Mouse (Mus musculus) stomach, embryonic 16.5 days (tissue): ENCODE measurements at regions not wholly inside any gene's neighbourhood (a gene's known extent, or its start where the extent isn't known, plus 50 kb on each side); places are given as distances from the start of the nearest gene placed in this dataset.

ENCODE experiments used
- ATAC-seq: fragments of 200-750 bp; cut with Nextera tagmentation; 2 replicates; pipeline ENCODE4 v1.8.0; 2017; ENCODE audit warnings: moderate number of reproducible peaks, moderate TSS enrichment; ENCODE audit not compliant: insufficient read depth, low FRiP score
- H3K27ac ChIP-seq: fragments of 300-500 bp; sonication (generic); 2 replicates; pipeline ENCODE4 v1.5.1; 2014; ENCODE audit warnings: low read length
- H3K27me3 ChIP-seq: fragments of 300-500 bp; sonication (generic); 2 replicates; pipeline ENCODE4 v1.6.1; 2014; ENCODE audit warnings: low read length, control low read depth, mixed read lengths; ENCODE audit not compliant: control insufficient read depth, insufficient read depth
- H3K36me3 ChIP-seq: fragments of 300-500 bp; sonication (generic); 2 replicates; pipeline ENCODE4 v1.6.1; 2014; ENCODE audit warnings: low read length; ENCODE audit not compliant: control insufficient read depth, insufficient read depth
- H3K4me1 ChIP-seq: fragments of 300-500 bp; sonication (generic); 2 replicates; pipeline ENCODE4 v1.6.1; 2014; ENCODE audit warnings: low read length, control low read depth, mixed read lengths; ENCODE audit not compliant: control insufficient read depth, insufficient read depth
- H3K4me2 ChIP-seq: fragments of 300-500 bp; sonication (generic); 2 replicates; pipeline ENCODE4 v1.6.1; 2014; ENCODE audit warnings: low read depth, low read length, mixed read lengths
- H3K4me3 ChIP-seq: fragments of 300-500 bp; sonication (generic); replicated peaks from 2 replicates; pipeline ENCODE4 v1.5.1; 2014; ENCODE audit warnings: mild to moderate bottlenecking, low read length
- H3K9ac ChIP-seq: fragments of 300-500 bp; sonication (generic); 2 replicates; pipeline ENCODE4 v1.6.1; 2014; ENCODE audit warnings: low read length
- H3K9me3 ChIP-seq: fragments of 300-500 bp; sonication (generic); replicated peaks from 2 replicates; pipeline ENCODE4 v1.6.1; 2016; ENCODE audit warnings: low read length, control low read depth; ENCODE audit not compliant: control insufficient read depth
- WGBS: fragments of 180-500 bp; shearing (Covaris S2); extraction: QIAGEN DNeasy Blood & Tissue Kit; methylation state at CpG from one replicate; pipeline ENCODE4 v1.1.7; 2014; 5-methylcytosine and 5-hydroxymethylcytosine counted together

DNA sequence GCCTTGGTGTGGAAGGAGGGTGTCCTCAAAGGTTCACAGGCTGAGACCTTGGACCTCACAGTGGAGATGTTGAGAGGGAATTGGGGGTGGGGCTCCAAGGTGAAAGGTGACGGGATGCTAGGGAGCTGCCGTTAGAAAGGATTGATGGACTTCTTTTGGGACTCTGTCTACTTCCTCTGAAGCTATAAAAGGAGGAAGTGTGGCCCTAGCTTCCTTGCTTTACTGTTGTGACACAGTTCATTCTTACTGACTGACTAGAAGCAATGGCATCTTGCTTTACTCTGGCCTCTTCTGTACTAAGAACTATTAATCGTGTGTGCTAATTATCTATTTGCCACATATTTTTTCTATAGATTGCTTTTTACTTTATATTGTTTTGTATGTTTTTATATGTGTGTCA, 315.8 kb downstream of the Setd4 start:
- no peak overlapping the region for H3K4me2 ChIP-seq
- H3K36me3 ChIP-seq: no peaks in the 10 kb centered on the region
- no peak overlapping the region for H3K9ac ChIP-seq
- no peak overlapping the region for H3K27ac ChIP-seq
- no peak overlapping the region for H3K4me3 ChIP-seq
- WGBS: 61% methylated on average over 3 of the region's 3 CpGs
- H3K27me3 ChIP-seq: peaks cover 3% of the 10 kb centered on the region; the same call in 1 of the 2 replicates
- 0 out of 2 replicates have a peak, but pooled peaks cover 3% of the 10 kb centered on the region for H3K9me3 ChIP-seq
- H3K4me1 ChIP-seq: peaks cover 3% of the 10 kb centered on the region; the same call in 1 of the 2 replicates
- ATAC-seq: no peak

DNA sequence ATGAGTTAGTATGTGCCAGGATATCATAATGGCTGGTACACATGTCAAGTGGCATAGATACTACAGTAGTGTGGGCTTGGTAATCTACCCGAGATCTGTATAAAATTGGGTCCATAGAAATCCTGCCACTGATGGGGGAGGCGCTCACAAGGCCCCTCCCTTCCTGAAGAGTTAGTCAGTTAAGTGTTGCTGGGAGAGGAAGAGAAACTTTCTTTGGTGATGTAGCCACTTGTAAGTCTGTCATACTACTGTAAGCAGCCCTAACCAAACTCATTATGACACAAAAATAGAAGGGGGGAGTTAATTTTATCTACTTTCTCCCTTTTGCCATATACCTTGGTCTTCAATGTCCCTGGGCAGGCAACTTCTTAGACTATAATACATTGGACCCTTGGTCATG, 316.3 kb downstream of the Setd4 start:
- H3K9me3 ChIP-seq: 0 out of 2 replicates have a peak, but pooled peaks cover 3% of the 10 kb centered on the region
- H3K4me1 ChIP-seq: peaks cover 3% of the 10 kb centered on the region; the same call in 1 of the 2 replicates
- 86% methylated on average over 2 of the region's 2 CpGs for WGBS
- no peaks in the 10 kb centered on the region for H3K36me3 ChIP-seq
- H3K4me2 ChIP-seq: no peak overlapping the region
- no peak overlapping the region for H3K4me3 ChIP-seq
- peaks cover 3% of the 10 kb centered on the region; the same call in 1 of the 2 replicates for H3K27me3 ChIP-seq
- ATAC-seq: no peak
- no peak overlapping the region for H3K9ac ChIP-seq
- no peak overlapping the region for H3K27ac ChIP-seq

- 90% methylated on average over 3 of the region's 3 CpGs for WGBS
- Histone ChIP-seq H3K4me2 (no peak overlapping the region), H3K4me1 (peaks cover under 1% of the 10 kb centered on the region; the same call in 1 of the 2 replicates), H3K9me3 (0 out of 2 replicates have a peak, but pooled peaks cover 3% of the 10 kb centered on the region), H3K36me3 (no peaks in the 10 kb centered on the region), H3K4me3 (no peak overlapping the region), H3K27me3 (peaks cover 3% of the 10 kb centered on the region; the same call in 1 of the 2 replicates), H3K9ac (no peak overlapping the region), H3K27ac (no peak overlapping the region)
- ATAC-seq: no peak
These were observed 317.0 kb downstream of the Setd4 start for GRCm38 (mm10) chr16:93286816-93287215.

- no peak overlapping the region for H3K27ac ChIP-seq
These were observed 318.7 kb downstream of the Setd4 start for GRCm38 (mm10) chr16:93285191-93285590.

GRCm38 (mm10) chr16:93281715-93282114, 322.1 kb downstream of the Setd4 start:
- 0 out of 2 replicates have a peak, but pooled peaks cover 3% of the 10 kb centered on the region for H3K9me3 ChIP-seq
- H3K27ac ChIP-seq: no peak overlapping the region
- H3K4me1 ChIP-seq: no peaks in the 10 kb centered on the region
- no peaks in the 10 kb centered on the region for H3K27me3 ChIP-seq
- ATAC-seq: no peak
- H3K9ac ChIP-seq: no peak overlapping the region
- no peaks in the 10 kb centered on the region for H3K36me3 ChIP-seq
- H3K4me3 ChIP-seq: no peak overlapping the region
- no peak overlapping the region for H3K4me2 ChIP-seq
- 29% methylated on average over 1 of the region's 1 CpGs for WGBS

More at GRCm38 (mm10) chr16:93285191-93285590, 318.7 kb downstream of the Setd4 start:
- ATAC-seq: no peak
- peaks cover 2% of the 10 kb centered on the region; the same call in 1 of the 2 replicates for H3K27me3 ChIP-seq
- 94% methylated on average over 6 of the region's 6 CpGs for WGBS
- no peak overlapping the region for H3K9ac ChIP-seq
- no peaks in the 10 kb centered on the region for H3K36me3 ChIP-seq
- H3K4me1 ChIP-seq: no peaks in the 10 kb centered on the region
- H3K4me3 ChIP-seq: no peak overlapping the region
- no peak overlapping the region for H3K4me2 ChIP-seq
- 0 out of 2 replicates have a peak, but pooled peaks cover 3% of the 10 kb centered on the region for H3K9me3 ChIP-seq

- Histone ChIP-seq H3K9me3 (no peaks in the 10 kb centered on the region), H3K4me3 (no peak overlapping the region), H3K4me1 (0 out of 2 replicates have a peak, but pooled peaks cover 4% of the 10 kb centered on the region), H3K27ac (no peak overlapping the region), H3K36me3 (no peaks in the 10 kb centered on the region), H3K27me3 (no peaks in the 10 kb centered on the region), H3K9ac (no peak overlapping the region), H3K4me2 (no peak overlapping the region)
- WGBS: 36% methylated on average over 8 of the region's 8 CpGs
- ATAC-seq: no peak
These were observed 331.2 kb downstream of the Setd4 start for GRCm38 (mm10) chr16:93272636-93273035.

GRCm38 (mm10) chr16:93272146-93272545, 331.7 kb downstream of the Setd4 start:
- 39% methylated on average over 6 of the region's 6 CpGs for WGBS
- no peak for ATAC-seq
- no peak overlapping the region for H3K4me2 ChIP-seq

DNA sequence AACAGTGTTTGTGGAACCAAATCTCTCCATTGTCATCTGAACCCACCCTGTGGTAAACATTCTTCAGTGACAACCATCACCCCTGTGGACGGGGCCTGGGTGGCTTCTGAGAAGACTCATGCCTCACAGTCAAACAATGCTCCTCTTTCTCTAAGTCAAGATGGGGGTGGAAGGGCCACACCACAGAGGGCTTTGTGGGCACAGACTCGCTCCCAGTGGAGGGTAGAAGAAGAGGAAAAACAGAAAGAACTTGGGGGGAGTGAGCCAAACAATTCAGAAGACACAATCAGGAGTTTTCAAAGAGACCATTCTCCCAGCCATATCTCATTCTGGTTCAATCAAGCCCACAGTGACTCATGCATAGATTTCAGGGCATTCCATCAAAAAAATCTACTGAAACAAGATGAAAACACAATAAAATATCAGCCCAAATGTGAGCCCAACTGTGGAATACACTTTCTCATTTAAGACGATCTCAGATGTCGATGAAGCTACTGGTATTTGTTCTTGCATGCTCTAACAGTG, 339.7 kb downstream of the Setd4 start:
- Histone ChIP-seq H3K27me3 (no peaks in the 10 kb centered on the region), H3K27ac (no peak overlapping the region), H3K9me3 (no peaks in the 10 kb centered on the region), H3K4me1 (no peaks in the 10 kb centered on the region), H3K4me2 (no peak overlapping the region), H3K36me3 (no peaks in the 10 kb centered on the region), H3K4me3 (no peak overlapping the region), H3K9ac (no peak overlapping the region)
- ATAC-seq: no peak
- 65% methylated on average over 4 of the region's 4 CpGs for WGBS

More at GRCm38 (mm10) chr16:93272146-93272545, 331.7 kb downstream of the Setd4 start:
- 0 out of 2 replicates have a peak, but pooled peaks cover 4% of the 10 kb centered on the region for H3K4me1 ChIP-seq
- no peak overlapping the region for H3K27ac ChIP-seq
- H3K4me3 ChIP-seq: no peak overlapping the region
- no peaks in the 10 kb centered on the region for H3K27me3 ChIP-seq
- no peak overlapping the region for H3K9ac ChIP-seq
- H3K9me3 ChIP-seq: no peaks in the 10 kb centered on the region
- no peaks in the 10 kb centered on the region for H3K36me3 ChIP-seq

DNA sequence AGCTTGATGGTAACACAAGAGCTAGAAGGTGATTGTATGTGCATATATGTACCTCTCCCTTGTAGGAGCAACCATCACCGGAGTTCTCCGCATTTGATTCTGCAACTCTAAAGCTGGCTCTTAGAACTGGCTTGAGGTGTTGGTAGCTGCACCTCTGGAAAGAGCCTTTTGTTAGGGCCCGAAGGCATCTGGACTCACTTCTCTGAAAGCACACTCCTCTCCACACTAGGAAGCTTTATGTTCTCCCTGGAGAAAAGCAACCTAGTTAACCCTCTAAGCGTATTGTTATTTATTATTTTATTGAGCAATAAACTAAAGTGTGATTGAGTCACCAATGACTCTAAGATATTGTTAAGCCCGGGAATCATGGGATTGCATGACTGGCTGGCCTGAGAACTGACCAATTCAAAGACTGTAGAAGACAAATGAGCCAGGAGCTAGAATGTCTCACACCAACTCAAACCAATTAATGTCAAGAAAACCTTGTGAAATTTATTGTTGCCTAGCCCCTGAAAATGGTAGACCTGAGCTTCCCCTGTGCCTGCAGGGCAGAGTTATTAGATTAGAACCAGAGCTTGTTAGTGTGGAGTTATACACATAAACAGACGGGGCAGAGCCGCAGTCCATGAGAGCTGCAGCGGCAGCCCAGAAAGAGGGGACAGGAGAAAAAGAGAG, 340.6 kb downstream of the Setd4 start:
- 79% methylated on average over 8 of the region's 8 CpGs for WGBS
- H3K4me2 ChIP-seq: no peak overlapping the region
- ATAC-seq: no peak
- H3K9ac ChIP-seq: no peak overlapping the region
- H3K4me3 ChIP-seq: no peak overlapping the region
- H3K9me3 ChIP-seq: no peaks in the 10 kb centered on the region
- no peaks in the 10 kb centered on the region for H3K36me3 ChIP-seq
- H3K4me1 ChIP-seq: no peaks in the 10 kb centered on the region
- H3K27me3 ChIP-seq: no peaks in the 10 kb centered on the region
- no peak overlapping the region for H3K27ac ChIP-seq
